19 mouse cellular contexts compared by ENCODE assay signal in genomic region chr8:108889406-108889805, GRCm38 (mm10).
A peak's percentile ranks its signal among the peaks of the same experiment; 100 is the strongest.
DNase-seq lines count a peak whose midpoint lies in the region; ATAC-seq and TF ChIP-seq lines count a peak whose summit lies in the region.
"Had no signal": no experiment of that assay in that cellular context is flagged by ENCODE, and none has a peak within 500 bp of the region (broad histone marks: within the 10 kb centered on the region; RNA-seq: fewer than 3 reads in every experiment).

No protein-coding gene starts in this region.

- DNase-seq in heart, postnatal 25 days (ENCODE audit: low spot score): no peak
- peak; percentile 73 for DNase-seq in brain, embryonic 14.5 days (ENCODE audit: low read depth)
- peak; percentile 70 for DNase-seq in forebrain, embryonic 14.5 days (ENCODE audit: low spot score)
- DNase-seq in midbrain, embryonic 14.5 days: peak; percentile 61
- no peak for DNase-seq in urinary bladder, adult 18-20 months (ENCODE audit: low spot score in 2 of 2)
- DNase-seq in retina, postnatal 1 day: no peak
- DNase-seq in cerebellum, adult 8-10 months: no peak
- DNase-seq: cerebellum, adult 9-10 months; gastrocnemius, postnatal 10 days; kidney, postnatal 10 days; layer of hippocampus, postnatal 36 days; left cerebral cortex, postnatal 4 days; liver, postnatal 0 days; lung, postnatal 4 days; thymus, postnatal 25 days had no signal

- 46% methylated on average over 5 of the region's 5 CpGs for WGBS in heart, embryonic 13.5 days
- WGBS in forebrain, embryonic 14.5 days: 6% methylated on average over 5 of the region's 5 CpGs
- WGBS in midbrain, embryonic 14.5 days: 8% methylated on average over 5 of the region's 5 CpGs

- peaks cover 45% of the 10 kb centered on the region for H3K4me1 ChIP-seq in heart, embryonic 13.5 days
- H3K4me1 ChIP-seq in forebrain, embryonic 14.5 days (ENCODE audit: control insufficient read depth, insufficient read depth, low read length): peaks cover 24% of the 10 kb centered on the region
- H3K4me1 ChIP-seq in midbrain, embryonic 14.5 days (ENCODE audit: control insufficient read depth, insufficient read depth, low read length): peaks cover 49% of the 10 kb centered on the region

- H3K27ac ChIP-seq in heart, embryonic 13.5 days (replicated peaks): 0 out of 2 replicates have a peak overlapping the region, but pooled peaks have one; percentile 1
- H3K27ac ChIP-seq in forebrain, embryonic 14.5 days (ENCODE audit: low read depth, low read length): no peak overlapping the region
- H3K27ac ChIP-seq in midbrain, embryonic 14.5 days (replicated peaks; ENCODE audit: low read depth, low read length): 0 out of 2 replicates have a peak overlapping the region, but pooled peaks have one; percentile 60
- H3K27ac ChIP-seq: heart, embryonic 15.5 days had no signal

- TF ChIP-seq POLR2A in brain, embryonic 14.5 days (IDR thresholded peaks at IDR 0.05; ENCODE audit: borderline replicate concordance, extremely low read depth, insufficient read depth, insufficient read length, poor library complexity, severe bottlenecking): no peak

- no peaks in the 10 kb centered on the region for H3K27me3 ChIP-seq in heart, embryonic 13.5 days (replicated peaks)
- peaks cover 4% of the 10 kb centered on the region; the same call in 1 of the 2 replicates for H3K27me3 ChIP-seq in forebrain, embryonic 14.5 days (replicated peaks; ENCODE audit: control insufficient read depth, insufficient read depth, low read length)
- H3K27me3 ChIP-seq in midbrain, embryonic 14.5 days (ENCODE audit: control insufficient read depth, insufficient read depth, low read length): no peaks in the 10 kb centered on the region
- H3K27me3 ChIP-seq: heart, embryonic 15.5 days had no signal

- no peak for ATAC-seq in heart, embryonic 13.5 days (ENCODE audit: extremely low read depth, insufficient number of reproducible peaks, low FRiP score, low TSS enrichment)
- ATAC-seq in forebrain, embryonic 14.5 days: peak; percentile 21; the same call in 1 of the 2 replicates
- no peak for ATAC-seq in midbrain, embryonic 14.5 days (ENCODE audit: low FRiP score, low TSS enrichment)
- ATAC-seq: inflammation-experienced regulatory T-cells, adult 6 months; liver, postnatal 0 days had no signal

- H3K9me3 ChIP-seq in heart, embryonic 13.5 days: no peaks in the 10 kb centered on the region
- H3K9me3 ChIP-seq in forebrain, embryonic 14.5 days (replicated peaks; ENCODE audit: control insufficient read depth, low read length): no peaks in the 10 kb centered on the region
- H3K9me3 ChIP-seq in midbrain, embryonic 14.5 days (ENCODE audit: control insufficient read depth, low read length): no peaks in the 10 kb centered on the region
- H3K9me3 ChIP-seq: heart, embryonic 15.5 days had no signal

- peak overlapping the region; percentile 28; the same call in 1 of the 2 replicates for H3K9ac ChIP-seq in heart, embryonic 13.5 days
- H3K9ac ChIP-seq in forebrain, embryonic 14.5 days (ENCODE audit: low read length): 0 out of 2 replicates have a peak overlapping the region, but pooled peaks have one; percentile 6
- H3K9ac ChIP-seq in midbrain, embryonic 14.5 days (replicated peaks; ENCODE audit: low read length): no peak overlapping the region
- H3K9ac ChIP-seq: heart, embryonic 15.5 days; liver, postnatal 0 days had no signal

- 0 out of 2 replicates have a peak, but pooled peaks cover 5% of the 10 kb centered on the region for H3K36me3 ChIP-seq in heart, embryonic 13.5 days
- no peaks in the 10 kb centered on the region for H3K36me3 ChIP-seq in forebrain, embryonic 14.5 days (ENCODE audit: control insufficient read depth, insufficient read depth, low read length)
- peaks cover 5% of the 10 kb centered on the region; the same call in 1 of the 2 replicates for H3K36me3 ChIP-seq in midbrain, embryonic 14.5 days (ENCODE audit: control insufficient read depth, insufficient read depth, low read length)
- H3K36me3 ChIP-seq: heart, embryonic 15.5 days had no signal

- intact Hi-C loops in heart, postnatal 25 days (cut with DNase I): loop anchor here (10.0 kb wide), 1 partner anchor 175 kb away; no protein-coding TSS in a partner anchor

- H3K4me3 ChIP-seq in heart, embryonic 13.5 days: no peak overlapping the region
- no peak overlapping the region for H3K4me3 ChIP-seq in forebrain, embryonic 14.5 days (ENCODE audit: low read depth, low read length)
- H3K4me3 ChIP-seq in midbrain, embryonic 14.5 days (replicated peaks; ENCODE audit: low read depth, low read length): no peak overlapping the region
- H3K4me3 ChIP-seq: erythroblast, embryonic 14.5 days; heart, embryonic 15.5 days had no signal

- no peak overlapping the region for H3K4me2 ChIP-seq in heart, embryonic 13.5 days
- H3K4me2 ChIP-seq in forebrain, embryonic 14.5 days (ENCODE audit: low read length): peak overlapping the region; percentile 0
- H3K4me2 ChIP-seq in midbrain, embryonic 14.5 days (ENCODE audit: low read length): peak overlapping the region; percentile 11; the same call in 1 of the 2 replicates
- H3K4me2 ChIP-seq: heart, embryonic 15.5 days had no signal

- TF ChIP-seq CTCF in brain, embryonic 14.5 days (IDR thresholded peaks at IDR 0.05; ENCODE audit: borderline replicate concordance, extremely low read depth, insufficient read depth, insufficient read length): no peak

Comparison
In these comparisons a context has a peak if more than half of its experiments do, and no peak if none do; other contexts are left out.
1. DNase-seq: peak in brain, embryonic 14.5 days (single experiment), forebrain, embryonic 14.5 days (single experiment) and midbrain, embryonic 14.5 days (single experiment); none in heart, postnatal 25 days (single experiment), urinary bladder, adult 18-20 months (0 of 2), retina, postnatal 1 day (single experiment) and cerebellum, adult 8-10 months (single experiment).